Mouse (Mus musculus): Measurements from ENCODE around the gene Gm44790. TPM values are rescaled to one million over a fixed set of nuclear protein-coding genes. Genes with fewer than 3 reads are reported as not detected.

The Gm44790 gene
- polyA plus RNA-seq, 1 experiment from 2014 or later: 0.95 TPM

Other genes starting within 250 kb of the Gm44790 start
- 1.7 and 2.6 TPM in 2 replicates for gene Tgfa, start 231.4 kb upstream of the Gm44790 start, polyA plus RNA-seq (2014; fragmentation: Nextera tagmentation; extraction: Ambion mirVana)
- 164 and 171 TPM in 2 replicates for gene Fam136a, start 61.0 kb upstream of the Gm44790 start, polyA plus RNA-seq (2014; fragmentation: Nextera tagmentation; extraction: Ambion mirVana)
- gene Snrpg, start 55.4 kb upstream of the Gm44790 start, polyA plus RNA-seq (2014; fragmentation: Nextera tagmentation; extraction: Ambion mirVana): 903 and 919 TPM in 2 replicates
- gene Pcyox1, start 29.5 kb upstream of the Gm44790 start, polyA plus RNA-seq (2014; fragmentation: Nextera tagmentation; extraction: Ambion mirVana): 61.0 and 61.1 TPM in 2 replicates
- gene Tia1, start 22.4 kb upstream of the Gm44790 start, polyA plus RNA-seq (2014; fragmentation: Nextera tagmentation; extraction: Ambion mirVana): 246 and 268 TPM in 2 replicates
- gene C87436, start 11.7 kb downstream of the Gm44790 start, polyA plus RNA-seq (2014; fragmentation: Nextera tagmentation; extraction: Ambion mirVana): 23.7 and 24.8 TPM in 2 replicates
- gene Pcbp1, start 99.7 kb downstream of the Gm44790 start, polyA plus RNA-seq (2014; fragmentation: Nextera tagmentation; extraction: Ambion mirVana): 499 and 548 TPM in 2 replicates
- gene Asprv1, start 201.5 kb downstream of the Gm44790 start, polyA plus RNA-seq (2014; fragmentation: Nextera tagmentation; extraction: Ambion mirVana): 0.99 and 1.3 TPM in 2 replicates
- 12.8 and 13.4 TPM in 2 replicates for gene Mxd1, start 242.5 kb downstream of the Gm44790 start, polyA plus RNA-seq (2014; fragmentation: Nextera tagmentation; extraction: Ambion mirVana)

All from limb, embryonic 11.5 days (tissue).